Mouse (Mus musculus): Measurements from ENCODE around the gene Mmp25.
"Not testable (repeated sequence)": the region's sequence is repeated elsewhere in the genome, so short reads cannot be mapped to it uniquely, and the experiment has no call there.

Mmp25 gene

DNA sequence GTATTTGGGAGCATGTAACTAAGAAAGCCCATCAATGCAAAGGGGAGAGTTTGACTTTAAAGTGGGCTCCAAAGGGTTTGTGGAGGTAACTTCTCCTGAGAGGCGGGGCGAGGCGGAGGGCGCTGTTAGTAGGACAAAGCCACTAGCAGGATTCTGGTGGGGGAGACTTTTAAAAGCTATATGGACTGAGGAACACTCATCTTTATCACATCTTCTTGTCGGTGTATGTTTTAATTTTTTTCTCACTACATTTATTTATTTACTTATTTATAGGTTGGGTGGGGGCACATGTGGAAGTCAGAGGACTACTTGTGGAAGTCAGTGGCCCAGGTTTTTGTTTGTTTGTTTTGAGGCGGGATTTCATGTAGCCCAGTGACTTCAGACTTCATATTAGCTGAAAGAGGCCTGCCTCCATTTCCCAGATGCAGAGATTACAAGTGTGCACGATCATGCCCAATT, 45.4 kb downstream of the Mmp25 start:
- no peak for DNase-seq

DNA sequence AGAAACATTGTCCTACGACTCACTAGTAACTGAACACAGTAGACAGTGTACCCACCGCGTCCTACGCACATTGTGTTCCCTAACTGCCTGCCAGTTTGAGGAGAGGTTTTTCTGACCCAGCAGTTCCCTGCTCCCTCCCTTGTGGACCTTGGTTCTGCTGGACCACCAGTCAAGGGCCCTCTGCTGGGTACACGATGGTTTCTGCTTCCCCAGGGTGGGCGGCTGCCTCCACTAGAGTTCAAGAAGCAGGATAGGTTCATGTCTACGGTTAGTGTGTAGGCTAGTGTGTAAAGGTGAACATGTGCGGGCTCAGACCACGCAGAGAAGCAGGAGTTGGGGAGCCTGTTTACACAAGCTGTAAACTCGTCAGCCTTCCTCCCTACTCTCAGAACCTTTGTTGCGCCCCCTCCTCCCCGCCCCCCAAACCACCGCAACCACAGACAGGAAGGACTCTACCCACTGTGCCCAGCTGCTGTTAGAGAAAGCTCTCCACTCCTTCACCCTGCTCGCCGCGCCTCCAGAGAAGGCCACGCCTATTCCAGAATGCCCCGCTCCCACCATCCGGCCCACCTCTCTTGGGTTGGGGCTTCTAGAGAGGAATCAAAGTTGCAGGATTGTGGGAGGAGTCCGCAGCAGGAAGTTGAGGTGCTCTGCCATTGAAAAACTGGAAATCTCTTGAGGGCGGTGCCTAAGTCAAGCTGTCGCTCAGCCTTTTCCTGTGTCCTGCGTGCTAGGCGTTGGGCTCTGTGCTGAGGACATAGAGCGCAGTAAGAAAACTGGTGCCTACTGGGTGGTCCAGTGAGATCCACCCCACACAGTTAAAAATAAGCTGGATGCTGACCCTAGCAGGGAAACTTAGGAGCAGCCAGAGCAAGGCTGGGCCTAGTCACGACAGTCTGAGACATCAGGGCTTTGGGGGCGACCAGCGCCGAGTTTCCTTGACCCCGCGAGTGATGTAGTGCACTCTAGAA, 46.2 kb downstream of the Mmp25 start, which contains the start of gene Zfp13:
Gene Zfp13 (minus strand): TSS at position 906 of the 971 bp plus-strand sequence.
- peak; percentile 62 for DNase-seq

DNA sequence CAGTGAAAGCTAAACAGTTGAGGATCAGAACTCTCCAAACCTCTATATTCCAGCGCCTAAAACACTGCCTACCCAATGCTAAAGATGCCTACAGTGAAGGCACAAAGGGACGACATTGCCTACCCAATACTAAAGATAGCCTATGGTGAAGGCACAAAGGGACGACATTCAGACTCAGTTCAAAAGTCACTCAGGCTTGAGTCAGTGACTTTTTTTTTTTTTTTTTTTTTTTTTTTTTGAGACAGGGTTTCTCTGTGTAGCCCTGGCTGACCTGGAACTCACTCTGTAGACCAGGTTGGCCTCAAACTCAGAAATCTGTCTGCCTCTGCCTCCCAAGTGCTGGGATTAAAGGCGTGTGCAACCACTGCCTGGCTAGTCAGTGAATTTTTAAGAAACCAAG, 49.9 kb downstream of the Mmp25 start:
- DNase-seq = not testable (repeated sequence)

DNA sequence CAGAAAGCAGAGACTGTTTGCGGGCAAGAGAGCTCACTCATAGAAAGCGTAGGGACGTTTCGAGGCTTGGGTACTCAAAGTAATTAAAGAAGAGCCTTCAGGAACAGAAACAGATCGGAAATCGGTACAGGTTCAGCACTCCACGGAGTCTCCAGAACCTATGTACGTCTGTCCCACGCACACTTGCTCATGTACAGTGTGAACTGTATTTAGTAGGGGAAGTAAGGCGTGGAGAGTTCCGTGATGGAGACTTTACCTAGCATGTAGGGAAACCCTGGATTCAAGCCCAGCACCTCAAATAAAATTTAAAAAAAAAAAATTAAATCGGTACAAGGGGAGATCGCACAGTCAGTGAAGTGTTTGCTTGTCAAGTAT, 52.2 kb downstream of the Mmp25 start:
- no peak for DNase-seq

DNA sequence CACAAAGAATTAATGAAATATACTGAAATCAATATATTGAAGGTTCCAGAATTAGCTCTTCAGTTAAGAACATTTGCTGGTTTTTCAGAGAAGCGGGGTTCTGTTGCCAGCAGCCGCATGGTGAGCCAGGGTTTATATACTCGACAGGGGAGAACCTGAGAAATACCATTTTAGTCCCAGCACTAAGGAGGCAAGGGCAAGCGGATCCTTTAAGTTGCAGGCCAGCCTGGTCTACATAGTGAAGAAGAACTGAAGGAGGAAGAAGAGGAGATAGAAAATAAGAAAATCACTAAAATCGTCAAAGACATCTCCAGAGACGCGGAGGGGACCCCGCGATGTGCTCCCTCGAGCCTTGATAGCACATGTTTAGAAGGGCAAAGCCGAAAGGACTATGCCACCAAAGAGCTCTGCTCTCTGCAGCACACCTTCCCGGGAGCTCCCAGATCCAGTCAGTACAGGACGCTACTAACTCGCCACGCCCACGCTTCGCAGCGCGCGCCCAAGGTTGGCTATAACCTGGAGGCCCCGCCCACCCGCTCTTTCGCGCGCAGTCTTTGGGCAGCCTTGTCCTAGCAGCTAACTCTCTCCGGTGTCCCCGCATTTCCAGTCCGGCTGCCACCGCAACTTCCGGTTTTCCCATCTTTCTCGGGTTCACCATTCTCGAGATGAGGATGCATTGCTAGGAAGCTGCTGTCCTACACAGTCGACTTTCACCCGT, 52.7 kb downstream of the Mmp25 start:
- DNase-seq = peak; percentile 99

DNA sequence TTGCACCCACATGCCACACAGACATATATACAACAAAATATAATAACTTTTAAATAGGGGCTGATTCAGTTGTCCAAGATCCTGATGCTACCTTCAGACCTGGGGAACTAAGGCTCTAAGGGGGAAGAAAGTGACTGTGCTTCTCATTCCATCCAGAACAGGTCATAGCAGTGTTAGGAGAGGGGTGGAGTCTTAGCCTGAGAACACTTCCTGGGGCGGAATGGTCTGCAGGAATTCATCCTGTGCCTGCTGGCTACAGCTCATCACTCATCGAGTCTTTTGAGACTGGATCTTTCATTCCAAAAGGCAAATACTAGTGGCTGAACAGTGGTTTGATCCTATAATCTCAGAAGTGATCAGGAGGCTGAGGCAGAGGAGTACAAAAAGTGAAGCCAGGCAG, 57.8 kb downstream of the Mmp25 start:
- no peak for DNase-seq

DNA sequence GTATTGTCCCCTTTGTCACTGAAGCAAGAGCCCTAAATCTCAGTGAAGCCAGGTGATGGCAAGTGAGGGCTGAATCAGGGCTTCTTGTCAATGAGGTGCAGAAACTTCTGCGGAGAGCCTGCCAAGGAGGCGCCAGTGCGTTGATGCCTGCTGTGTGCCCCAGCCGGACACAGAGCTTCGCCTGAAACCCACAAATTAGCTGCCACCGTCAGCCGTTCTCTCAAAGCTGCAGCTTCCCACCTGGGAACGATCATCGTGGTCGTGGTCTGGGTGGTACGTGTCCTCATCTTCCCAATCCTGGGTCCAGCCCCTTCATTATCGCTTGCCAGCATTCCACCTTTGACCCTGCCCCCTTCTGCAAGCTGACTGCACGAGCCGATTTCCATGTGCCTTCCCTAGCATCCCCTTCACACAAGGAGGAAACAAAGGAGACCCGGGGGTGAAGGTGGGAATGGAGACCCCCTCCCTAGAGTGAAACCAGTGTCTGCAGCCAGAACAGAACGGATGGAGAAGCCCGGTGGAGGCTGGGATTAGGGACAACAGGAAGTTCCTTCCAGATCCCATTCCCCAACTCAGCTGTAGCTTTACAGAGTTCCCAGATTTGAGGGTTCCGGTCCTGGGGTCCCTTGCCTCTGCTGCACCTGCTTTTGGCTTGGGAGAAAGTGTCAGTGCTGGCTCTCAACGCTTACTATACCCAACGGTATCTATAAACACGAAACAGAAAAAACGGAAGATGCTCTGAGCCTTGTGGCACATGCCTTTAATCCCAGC, 59.2 kb downstream of the Mmp25 start:
- DNase-seq = peak; percentile 61

DNA sequence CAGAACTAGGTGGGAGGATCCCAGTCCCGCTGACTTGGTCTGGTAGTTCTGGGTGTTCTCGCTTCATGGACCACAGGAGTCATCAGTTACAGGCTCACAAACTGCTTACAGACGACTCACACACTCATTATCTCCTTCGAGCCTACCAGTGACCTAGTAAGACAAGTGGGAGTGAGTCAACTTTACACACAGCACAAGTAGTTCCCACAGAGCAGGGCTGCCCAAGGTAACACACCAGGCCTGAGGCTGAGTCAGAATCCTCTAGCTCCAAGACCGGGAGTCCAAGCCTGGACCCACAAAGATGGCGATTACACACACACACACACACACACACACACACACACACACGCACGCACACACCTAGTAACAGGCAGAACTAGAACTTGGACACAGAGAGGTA, 60.3 kb downstream of the Mmp25 start:
- no peak for DNase-seq
